Mouse (Mus musculus) lung, postnatal 0 days (tissue): ENCODE data around the gene Topbp1.

ENCODE experiments used
- CTCF ChIP-seq: IDR thresholded peaks from 2 replicates; pipeline ENCODE4 v1.5.1; 2016; ENCODE audit warnings: antibody characterized with exemption, mild to moderate bottlenecking
- EP300 ChIP-seq: IDR thresholded peaks from 2 replicates; pipeline ENCODE4 v1.6.1; 2016; ENCODE audit warnings: antibody characterized with exemption, mild to moderate bottlenecking, control low read depth

DNA sequence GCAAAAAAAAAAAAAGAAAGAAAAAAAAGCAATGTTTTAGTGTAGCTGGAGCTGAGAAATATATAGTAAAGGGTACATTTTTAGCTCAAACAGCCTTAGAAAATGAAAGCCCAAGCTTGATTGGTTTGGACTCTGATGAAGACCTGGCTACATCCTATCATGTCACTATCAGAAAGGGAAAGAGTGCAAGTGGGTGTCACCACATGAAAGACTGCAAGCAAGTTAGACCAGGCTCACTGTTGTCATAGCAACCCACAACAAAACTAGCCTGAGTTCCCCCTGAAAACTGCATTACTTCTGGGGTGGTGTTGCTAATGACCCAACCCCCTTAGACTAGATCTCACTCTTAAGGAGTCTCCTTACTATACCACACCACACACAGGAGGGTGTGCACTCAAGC lies 31.9 kb downstream of the Topbp1 start:
- no peak for TF ChIP-seq CTCF
- no peak for TF ChIP-seq EP300
